Mouse (Mus musculus) embryonic facial prominence, embryonic 11.5 days (tissue): ENCODE data around the gene Elac2. TPM values are rescaled to one million over a fixed set of nuclear protein-coding genes. Genes with fewer than 3 reads are reported as not detected.

Experiments used
- ATAC-seq: fragments of 200-750 bp; cut with Nextera tagmentation; replicated peaks from 2 replicates; pipeline ENCODE4 v1.8.0; 2017; ENCODE audit warnings: low read depth; ENCODE audit not compliant: insufficient number of reproducible peaks, low FRiP score, low TSS enrichment
- DNase-seq: peaks from one replicate; pipeline ENCODE4 v3.0.0-alpha.2; 2015; ENCODE audit warnings: low spot score
- H3K27ac ChIP-seq: fragments of 300-500 bp; sonication (generic); replicated peaks from 2 replicates; pipeline ENCODE4 v1.5.1; 2014; ENCODE audit warnings: mild to moderate bottlenecking, low read depth, low read length, control low read depth
- H3K27me3 ChIP-seq: fragments of 300-500 bp; sonication (generic); 2 replicates; pipeline ENCODE4 v1.6.1; 2014; ENCODE audit warnings: mild to moderate bottlenecking, low read length, moderate library complexity, mixed read lengths; ENCODE audit not compliant: control insufficient read depth, insufficient read depth
- H3K36me3 ChIP-seq: fragments of 300-500 bp; sonication (generic); replicated peaks from 2 replicates; pipeline ENCODE4 v1.6.1; 2014; ENCODE audit warnings: low read depth, mild to moderate bottlenecking, low read length, moderate library complexity, mixed read lengths; ENCODE audit not compliant: control insufficient read depth, insufficient read depth
- H3K4me1 ChIP-seq: fragments of 300-500 bp; sonication (generic); 2 replicates; pipeline ENCODE4 v1.6.1; 2014; ENCODE audit warnings: low read length, mixed read lengths; ENCODE audit not compliant: control insufficient read depth, insufficient read depth
- H3K4me2 ChIP-seq: fragments of 300-500 bp; sonication (generic); 2 replicates; pipeline ENCODE4 v1.6.1; 2014; ENCODE audit warnings: low read depth, mild to moderate bottlenecking, control low read depth, low read length, moderate library complexity
- H3K4me3 ChIP-seq: fragments of 300-500 bp; sonication (generic); 2 replicates; pipeline ENCODE4 v1.5.1; 2014; ENCODE audit warnings: low read depth, low read length, control low read depth
- H3K9ac ChIP-seq: fragments of 300-500 bp; sonication (generic); replicated peaks from 2 replicates; pipeline ENCODE4 v1.6.1; 2014; ENCODE audit warnings: mild to moderate bottlenecking, control low read depth, low read length
- H3K9me3 ChIP-seq: fragments of 300-500 bp; sonication (generic); replicated peaks from 2 replicates; pipeline ENCODE4 v1.6.1; 2016; ENCODE audit warnings: mild to moderate bottlenecking, low read length, inconsistent platforms, mixed read lengths; ENCODE audit not compliant: control insufficient read depth
- WGBS: fragments of 180-500 bp; shearing (Covaris S2); extraction: QIAGEN DNeasy Blood & Tissue Kit; methylation state at CpG from one replicate; pipeline ENCODE4 v1.1.7; 2014; 5-methylcytosine and 5-hydroxymethylcytosine counted together
- polyA plus RNA-seq: library from polyadenylated mRNA; unstranded; fragments of >200 nt; fragmentation: Nextera tagmentation; extraction: Ambion mirVana; gene quantifications from 2 replicates; pipeline ENCODE4 v1.2.1, GENCODE M21; 2014

The Elac2 gene
- polyA plus RNA-seq, 1 experiment from 2014 or later: 33.4 TPM

GRCm38 (mm10) chr11:64999685-65000084, 20.8 kb downstream of the Elac2 start:
- Histone ChIP-seq H3K9me3 (no peaks in the 10 kb centered on the region), H3K4me1 (no peaks in the 10 kb centered on the region), H3K27me3 (no peaks in the 10 kb centered on the region), H3K4me2 (no peak overlapping the region), H3K36me3 (peaks cover 2% of the 10 kb centered on the region; the same call in 1 of the 2 replicates), H3K9ac (no peak overlapping the region), H3K27ac (no peak overlapping the region), H3K4me3 (no peak overlapping the region)
- ATAC-seq (no peak), DNase-seq (no peak)
- WGBS: 88% methylated on average over 5 of the region's 5 CpGs

GRCm38 (mm10) chr11:65001729-65002128, 22.9 kb downstream of the Elac2 start:
- Histone ChIP-seq H3K36me3 (peaks cover 2% of the 10 kb centered on the region; the same call in 1 of the 2 replicates), H3K4me1 (no peaks in the 10 kb centered on the region), H3K9ac (no peak overlapping the region), H3K4me3 (no peak overlapping the region), H3K27me3 (no peaks in the 10 kb centered on the region), H3K9me3 (no peaks in the 10 kb centered on the region), H3K4me2 (no peak overlapping the region), H3K27ac (no peak overlapping the region)
- ATAC-seq: no peak
- 92% methylated on average over 14 of the region's 14 CpGs for WGBS
- no peak for DNase-seq

- Histone ChIP-seq H3K4me2 (no peak overlapping the region), H3K36me3 (peaks cover 2% of the 10 kb centered on the region; the same call in 1 of the 2 replicates), H3K4me1 (no peaks in the 10 kb centered on the region), H3K27me3 (no peaks in the 10 kb centered on the region), H3K27ac (no peak overlapping the region), H3K9me3 (no peaks in the 10 kb centered on the region), H3K9ac (no peak overlapping the region), H3K4me3 (no peak overlapping the region)
- DNase-seq (no peak), ATAC-seq (no peak)
- whole genome bisulfite sequencing: 86% methylated on average over 5 of the region's 5 CpGs
Measured at GRCm38 (mm10) chr11:65003611-65004010, 24.8 kb downstream of the Elac2 start.

- DNase-seq (no peak), ATAC-seq (no peak)
- no peaks in the 10 kb centered on the region for H3K4me1 ChIP-seq
- H3K27ac ChIP-seq: no peak overlapping the region
- H3K9me3 ChIP-seq: no peaks in the 10 kb centered on the region
- no peak overlapping the region for H3K4me3 ChIP-seq
- H3K9ac ChIP-seq: no peak overlapping the region
- 83% methylated on average over 3 of the region's 3 CpGs for WGBS
- H3K27me3 ChIP-seq: no peaks in the 10 kb centered on the region
- 0 out of 2 replicates have a peak, but pooled peaks cover 2% of the 10 kb centered on the region for H3K36me3 ChIP-seq
- no peak overlapping the region for H3K4me2 ChIP-seq
Measured at GRCm38 (mm10) chr11:65004836-65005235, 26.0 kb downstream of the Elac2 start.

GRCm38 (mm10) chr11:65006047-65006446, 27.2 kb downstream of the Elac2 start:
- WGBS: 91% methylated on average over 4 of the region's 4 CpGs
- H3K36me3 ChIP-seq: 0 out of 2 replicates have a peak, but pooled peaks cover 2% of the 10 kb centered on the region

GRCm38 (mm10) chr11:65013906-65014305, 35.1 kb downstream of the Elac2 start:
- Histone ChIP-seq H3K4me2 (no peak overlapping the region), H3K4me1 (no peaks in the 10 kb centered on the region), H3K9me3 (no peaks in the 10 kb centered on the region), H3K9ac (no peak overlapping the region), H3K4me3 (no peak overlapping the region), H3K36me3 (no peaks in the 10 kb centered on the region), H3K27me3 (no peaks in the 10 kb centered on the region), H3K27ac (no peak overlapping the region)
- 76% methylated on average over 6 of the region's 6 CpGs for WGBS
- no peak for DNase-seq
- ATAC-seq: no peak

More at GRCm38 (mm10) chr11:65006047-65006446, 27.2 kb downstream of the Elac2 start:
- Histone ChIP-seq H3K4me3 (no peak overlapping the region), H3K27ac (no peak overlapping the region), H3K4me1 (no peaks in the 10 kb centered on the region), H3K9ac (no peak overlapping the region), H3K9me3 (no peaks in the 10 kb centered on the region), H3K4me2 (no peak overlapping the region), H3K27me3 (no peaks in the 10 kb centered on the region)
- no peak for DNase-seq
- ATAC-seq: no peak

GRCm38 (mm10) chr11:65016754-65017153, 37.9 kb downstream of the Elac2 start:
- ATAC-seq (no peak), DNase-seq (no peak)
- WGBS: 95% methylated on average over 1 of the region's 1 CpGs
- no peak overlapping the region for H3K4me2 ChIP-seq
- H3K4me3 ChIP-seq: no peak overlapping the region
- H3K36me3 ChIP-seq: no peaks in the 10 kb centered on the region
- H3K4me1 ChIP-seq: no peaks in the 10 kb centered on the region
- H3K9ac ChIP-seq: no peak overlapping the region
- H3K27me3 ChIP-seq: no peaks in the 10 kb centered on the region
- no peak overlapping the region for H3K27ac ChIP-seq
- no peaks in the 10 kb centered on the region for H3K9me3 ChIP-seq

- Histone ChIP-seq H3K27ac (no peak overlapping the region), H3K4me1 (no peaks in the 10 kb centered on the region), H3K9me3 (no peaks in the 10 kb centered on the region), H3K4me3 (no peak overlapping the region), H3K36me3 (no peaks in the 10 kb centered on the region), H3K4me2 (no peak overlapping the region), H3K27me3 (no peaks in the 10 kb centered on the region), H3K9ac (no peak overlapping the region)
- no peak for DNase-seq
- ATAC-seq: no peak
- WGBS: 95% methylated on average over 4 of the region's 4 CpGs
Measured at GRCm38 (mm10) chr11:65020744-65021143, 41.9 kb downstream of the Elac2 start.
